Mouse (Mus musculus): ENCODE data around the gene Ric8b.

DNA sequence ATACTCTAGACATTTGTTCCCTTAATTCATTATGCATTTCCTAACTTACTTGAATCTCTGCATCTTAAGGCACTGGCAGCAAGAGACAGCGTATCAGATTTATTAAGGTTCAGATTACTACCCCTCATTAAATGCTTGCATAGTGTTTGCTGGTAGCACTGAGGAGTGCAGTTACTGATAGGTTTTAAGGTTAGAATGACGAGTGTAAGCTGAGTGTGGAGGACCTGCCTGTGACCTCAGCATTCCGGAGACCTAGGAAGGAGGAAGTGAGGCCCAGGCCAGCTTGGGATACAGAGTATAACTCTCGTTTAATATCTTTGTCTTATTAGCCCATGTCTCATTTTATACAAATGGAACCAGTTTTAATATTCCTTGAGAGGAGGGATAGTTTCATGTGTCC, 71.2 kb downstream of the Ric8b start:
- TF ChIP-seq POLR2A (IDR thresholded peaks at IDR 0.05; ENCODE audit: borderline replicate concordance, extremely low read depth, insufficient read depth, insufficient read length, poor library complexity, severe bottlenecking) (no peak), CTCF (IDR thresholded peaks at IDR 0.05; ENCODE audit: borderline replicate concordance, extremely low read depth, insufficient read depth, insufficient read length) (no peak)

Data from brain, embryonic 14.5 days (tissue).